Mouse (Mus musculus): ENCODE measurements around the gene Fbxw10. TPM values are rescaled to one million over a fixed set of nuclear protein-coding genes. Genes with fewer than 3 reads are reported as not detected.

Fbxw10 gene
- polyA plus RNA-seq, 1 experiment from 2014 or later, result 3.0 TPM

DNA sequence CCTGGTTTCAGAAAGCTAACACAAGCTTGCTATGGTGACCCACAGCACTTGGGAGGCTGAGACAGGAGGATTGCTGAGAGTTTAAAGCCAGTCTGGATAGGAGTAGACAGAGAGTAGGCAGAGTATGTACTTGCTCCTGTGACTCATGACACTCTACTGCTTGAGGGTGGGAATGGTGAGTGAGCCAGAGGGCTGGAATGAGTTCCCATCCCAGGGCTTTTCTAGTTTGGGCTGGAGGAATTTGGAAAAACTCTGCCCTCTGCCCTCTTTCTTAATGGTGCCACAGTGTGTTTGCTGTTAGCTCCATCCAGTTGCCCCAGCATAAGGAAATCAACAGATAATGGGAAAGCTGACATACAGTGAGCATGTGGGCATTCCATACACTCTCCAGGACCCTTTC lies 15.0 kb upstream of the Fbxw10 start:
- DNase-seq (ENCODE audit: low spot score), result no peak

DNA sequence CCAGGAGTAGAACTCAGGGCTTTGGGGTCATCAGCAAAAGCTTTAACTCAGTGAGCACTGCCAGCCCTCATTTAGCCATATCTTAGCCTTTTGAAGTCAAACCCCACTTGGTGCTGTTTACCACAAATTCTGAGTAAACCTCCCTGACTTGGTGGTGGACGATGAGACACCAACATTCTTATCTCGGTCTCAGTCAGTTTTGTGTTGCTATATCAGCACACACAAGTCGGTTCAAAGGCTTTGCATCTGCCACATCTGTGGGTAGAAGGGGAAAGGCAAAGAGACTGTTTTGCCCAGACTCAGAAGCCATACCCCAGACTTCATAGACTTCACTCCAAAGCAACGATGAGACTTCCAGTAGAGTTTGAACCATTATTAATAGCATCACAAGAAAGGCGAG lies 2.3 kb upstream of the Fbxw10 start:
- DNase-seq (ENCODE audit: low spot score), result peak; percentile 20

DNA sequence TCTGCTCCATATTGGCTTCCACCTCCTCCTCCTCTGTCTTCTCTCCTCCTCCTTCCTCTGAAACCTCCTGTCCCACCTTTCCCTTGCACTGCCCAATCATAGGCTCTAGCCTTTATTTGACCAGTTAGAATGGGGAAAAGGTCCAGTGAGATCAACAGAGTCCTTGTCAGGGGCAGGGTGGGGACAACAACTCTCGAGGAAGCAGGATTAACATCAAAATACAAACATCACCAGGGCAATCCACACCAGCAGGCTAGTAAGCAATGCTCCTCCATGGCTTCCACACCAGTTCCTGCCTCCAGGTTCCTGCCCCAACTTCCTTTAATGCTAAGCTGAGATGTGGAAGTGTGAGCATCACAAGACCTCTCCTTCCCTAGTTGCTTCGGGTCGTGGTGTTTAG lies 1.1 kb upstream of the Fbxw10 start:
- no peak for DNase-seq (ENCODE audit: low spot score)

DNA sequence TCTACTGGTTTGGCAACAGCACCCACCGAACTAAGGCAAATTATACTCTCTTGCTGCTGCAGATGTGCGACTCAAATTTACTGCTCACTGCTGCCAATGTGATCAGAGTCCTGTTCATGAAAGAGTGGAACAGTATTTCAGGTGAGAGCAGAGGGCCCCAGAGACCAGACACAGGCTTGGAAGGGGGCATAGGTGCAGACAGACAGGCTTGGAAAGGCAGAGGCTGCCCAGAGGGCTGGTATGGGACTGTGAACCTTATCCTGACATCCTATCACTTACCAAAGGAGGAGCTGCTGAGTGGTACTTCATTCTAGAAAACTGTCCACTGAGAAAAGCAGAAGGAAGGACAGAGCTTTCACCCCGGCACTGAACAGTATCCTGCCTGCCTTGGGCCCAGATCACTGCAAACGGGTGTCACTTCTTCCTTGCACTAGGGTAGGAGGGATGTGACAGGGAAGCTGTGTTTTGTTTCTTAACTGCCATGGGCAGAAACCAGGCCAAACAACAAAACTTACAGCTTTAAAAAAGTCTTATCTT lies 854 bp downstream of the Fbxw10 start:
- DNase-seq (ENCODE audit: low spot score), result peak; percentile 18

DNA sequence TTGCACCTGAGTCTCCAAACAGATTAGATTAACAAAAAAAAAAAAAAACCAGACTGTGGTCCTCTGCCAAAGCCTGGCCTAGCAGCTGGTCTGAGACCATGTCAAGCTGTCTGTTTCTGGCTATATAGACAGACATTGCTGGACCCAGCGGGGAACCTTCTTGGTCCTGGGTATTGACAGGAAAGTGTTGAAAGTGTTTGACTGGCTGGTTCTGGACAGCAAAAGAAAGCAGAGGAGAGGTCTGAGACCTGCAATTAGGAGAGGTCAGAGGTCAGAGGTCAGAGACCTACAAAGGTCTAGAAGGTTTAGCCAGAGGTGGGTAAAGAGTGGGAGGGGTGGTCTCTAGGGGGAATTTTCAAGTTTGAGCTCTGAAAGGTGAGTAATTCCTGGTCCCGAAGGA lies 1.4 kb downstream of the Fbxw10 start:
- no peak for DNase-seq (ENCODE audit: low spot score)

DNA sequence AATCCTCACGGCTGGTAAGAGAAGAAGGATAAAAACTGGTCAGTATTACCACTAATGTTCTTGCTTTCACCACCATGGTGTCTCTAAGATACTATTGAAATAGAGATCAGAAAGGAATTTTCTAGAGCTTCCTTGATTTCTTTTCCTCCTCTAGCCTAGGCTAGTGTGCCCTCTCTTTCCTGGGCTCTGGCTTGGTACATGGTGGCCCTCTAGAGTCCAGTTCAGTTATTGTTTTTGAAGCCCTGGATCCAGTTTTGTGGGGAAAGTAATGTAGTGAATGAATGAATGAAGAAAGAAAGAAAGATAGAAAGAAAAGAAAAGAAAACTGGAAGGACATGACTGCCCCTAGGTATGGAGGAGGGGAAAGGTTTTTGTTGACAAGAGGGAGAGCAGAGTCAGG lies 4.3 kb downstream of the Fbxw10 start:
- peak; percentile 5 for DNase-seq (ENCODE audit: low spot score)

DNA sequence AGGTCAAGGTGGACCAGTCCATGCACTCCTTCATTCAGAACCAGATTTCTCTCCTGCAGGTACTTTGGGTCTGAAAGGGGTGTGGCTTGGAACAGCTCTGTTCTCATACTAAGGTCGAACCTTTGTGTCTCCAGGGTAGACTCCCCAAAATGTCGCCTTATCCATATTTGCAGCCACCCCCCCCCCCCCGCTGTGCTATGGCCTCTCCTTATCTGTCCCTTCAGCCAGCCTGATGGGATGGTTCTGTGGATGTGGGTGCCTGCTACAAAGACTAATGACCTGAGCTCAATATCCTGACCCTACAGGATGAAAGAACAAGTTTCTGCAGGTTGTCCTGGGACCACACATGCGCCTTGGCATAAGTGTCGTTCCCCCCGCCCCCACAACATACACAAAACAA lies 6.5 kb downstream of the Fbxw10 start:
- no peak for DNase-seq (ENCODE audit: low spot score)

DNA sequence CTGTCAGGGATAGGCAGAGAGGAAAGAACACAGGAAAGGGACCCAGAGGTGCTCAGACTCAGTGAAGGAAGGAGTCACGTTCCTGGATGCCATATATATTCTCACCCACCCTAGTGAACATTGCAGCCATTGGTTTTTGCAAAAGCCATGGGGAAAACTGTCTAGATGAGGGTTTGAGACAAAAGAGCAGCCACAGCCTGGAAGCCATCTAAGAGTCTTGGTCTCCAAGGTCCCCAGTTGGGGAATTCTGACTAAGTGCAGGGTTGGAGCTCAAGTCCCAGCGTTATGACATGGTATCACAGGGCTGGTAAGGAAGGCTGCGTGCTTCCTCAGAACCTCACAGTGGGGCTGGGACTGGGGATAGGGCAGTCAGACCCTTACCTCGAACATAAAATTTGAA lies 18.7 kb downstream of the Fbxw10 start:
- no peak for DNase-seq (ENCODE audit: low spot score)

DNA sequence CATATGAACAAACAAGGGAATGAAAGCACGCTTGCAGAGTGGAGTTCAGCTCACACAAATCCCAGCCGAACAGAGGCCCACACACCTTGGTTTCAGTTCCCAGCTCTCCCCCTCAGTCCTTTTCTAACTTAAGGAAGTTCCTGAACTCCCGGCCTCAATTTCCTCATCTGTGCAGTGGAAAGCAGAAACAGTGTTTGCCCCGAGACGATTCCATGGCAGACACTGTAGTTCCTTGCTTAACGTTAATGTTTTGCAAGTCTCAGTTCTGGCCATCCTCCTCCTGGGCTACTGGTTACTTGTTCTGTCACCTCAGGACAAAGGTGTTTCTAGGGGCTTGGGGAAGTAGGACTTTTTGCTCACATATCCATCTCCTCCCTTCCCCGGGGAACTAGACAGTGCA lies 19.8 kb downstream of the Fbxw10 start:
- DNase-seq (ENCODE audit: low spot score), result no peak

DNA sequence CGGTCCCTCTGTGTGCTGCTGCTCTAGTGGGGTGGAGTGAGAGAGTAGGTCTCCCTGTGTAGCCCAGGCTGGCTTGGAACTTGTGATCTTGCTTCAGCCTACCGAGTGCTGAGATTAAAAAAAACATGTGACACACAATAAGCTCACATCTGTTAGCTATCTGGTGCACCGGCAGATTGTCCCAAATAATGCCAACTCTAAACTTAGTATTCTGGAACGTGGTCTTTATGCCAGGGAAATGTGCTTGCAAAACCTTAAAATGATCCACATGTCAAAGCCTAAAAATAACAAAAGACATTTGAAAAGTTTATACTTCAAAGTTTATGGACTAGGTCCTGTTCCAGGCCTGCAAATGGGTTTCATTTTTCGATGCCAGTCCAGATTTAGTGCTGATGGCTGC lies 22.3 kb downstream of the Fbxw10 start:
- no peak for DNase-seq (ENCODE audit: low spot score)

DNA sequence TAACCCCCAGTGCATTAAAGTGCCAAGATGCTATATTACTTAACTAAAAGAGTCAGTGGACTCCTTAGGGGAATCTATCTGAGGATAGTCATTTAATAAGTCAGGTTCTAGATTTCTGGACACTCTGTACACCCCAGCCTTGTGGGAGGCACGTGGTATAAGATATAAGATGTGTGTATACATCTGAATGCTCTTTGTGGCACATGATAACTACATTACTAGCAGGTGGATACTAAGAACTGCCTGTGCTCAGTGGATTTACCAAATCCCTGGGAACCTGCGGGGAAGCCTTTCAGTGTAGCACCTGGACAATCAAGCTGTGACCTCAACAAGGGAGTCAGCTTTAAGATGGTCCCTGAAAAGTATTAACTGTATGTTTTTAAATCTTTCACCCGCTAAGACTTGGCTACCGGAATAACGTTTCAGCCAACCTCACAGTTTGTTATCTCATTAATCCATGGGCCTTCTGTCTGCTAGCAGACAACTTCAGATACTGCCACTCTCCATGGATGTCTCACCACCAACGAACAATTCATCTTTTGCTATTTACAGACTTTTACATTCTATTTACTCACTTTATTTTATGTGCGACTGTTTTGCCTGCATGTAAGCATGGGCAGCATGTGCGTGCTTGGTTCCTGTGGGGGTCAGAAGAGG lies 23.0 kb downstream of the Fbxw10 start:
- DNase-seq (ENCODE audit: low spot score), result no peak

DNA sequence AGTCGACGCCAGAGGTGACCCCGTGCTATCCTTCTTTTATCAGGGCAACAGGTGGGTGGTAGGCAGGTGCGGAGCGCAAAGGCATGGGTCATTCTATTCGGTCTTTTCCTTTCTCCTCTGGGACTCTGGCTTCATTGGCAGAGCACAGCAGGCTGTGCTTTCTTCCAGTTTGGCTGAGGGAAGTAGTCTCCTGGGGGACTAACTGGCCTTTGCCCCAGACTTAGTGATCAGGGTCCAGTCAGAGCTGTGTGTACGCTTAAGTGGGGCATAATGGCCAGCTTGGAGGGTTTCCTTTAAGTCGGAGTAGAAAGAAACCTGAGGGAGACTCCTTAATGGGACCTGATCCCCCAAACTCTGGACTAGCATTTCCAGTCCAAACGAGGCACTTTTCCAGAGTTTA lies 26.6 kb downstream of the Fbxw10 start:
- no peak for DNase-seq (ENCODE audit: low spot score)

DNA sequence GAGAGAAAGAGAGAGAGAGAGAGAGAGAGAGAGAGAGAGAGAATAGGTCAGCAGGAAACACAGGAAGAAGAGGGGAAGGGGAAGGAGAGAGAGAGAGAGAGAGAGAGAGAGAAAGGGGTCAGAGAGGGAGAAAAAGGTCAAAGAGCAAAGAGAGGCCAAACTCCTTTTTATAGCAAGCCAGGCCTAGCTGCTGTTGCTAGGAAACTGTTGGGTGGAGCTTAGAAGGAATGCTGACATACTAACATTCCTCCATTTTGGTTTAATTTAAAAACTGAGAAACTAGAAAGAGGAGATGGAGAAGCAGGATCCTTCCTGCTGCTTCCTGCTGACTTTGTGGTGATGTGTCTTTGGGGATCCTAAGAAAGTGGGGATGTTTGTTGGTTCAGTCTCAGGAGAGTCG lies 28.8 kb downstream of the Fbxw10 start:
- no peak for DNase-seq (ENCODE audit: low spot score)

DNA sequence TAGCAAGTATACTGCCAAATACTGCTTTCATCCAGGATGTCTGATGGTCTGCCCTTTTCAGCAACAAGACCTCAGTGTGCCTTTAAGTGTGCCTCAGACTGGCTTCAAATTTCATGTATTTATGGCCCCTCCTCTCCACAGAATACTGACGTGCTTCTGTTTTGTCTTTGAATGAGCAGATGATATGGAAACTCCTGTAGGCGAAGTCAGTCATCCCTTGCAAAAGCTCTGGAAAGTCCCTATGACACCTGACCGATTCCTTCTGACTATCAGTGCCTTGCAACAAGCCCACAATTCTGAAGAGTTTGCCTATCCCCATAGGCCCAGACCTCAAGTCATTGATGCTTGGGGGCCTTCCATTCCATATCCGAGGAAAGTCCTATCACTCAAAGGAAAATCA lies 29.6 kb downstream of the Fbxw10 start:
- no peak for DNase-seq (ENCODE audit: low spot score)

DNA sequence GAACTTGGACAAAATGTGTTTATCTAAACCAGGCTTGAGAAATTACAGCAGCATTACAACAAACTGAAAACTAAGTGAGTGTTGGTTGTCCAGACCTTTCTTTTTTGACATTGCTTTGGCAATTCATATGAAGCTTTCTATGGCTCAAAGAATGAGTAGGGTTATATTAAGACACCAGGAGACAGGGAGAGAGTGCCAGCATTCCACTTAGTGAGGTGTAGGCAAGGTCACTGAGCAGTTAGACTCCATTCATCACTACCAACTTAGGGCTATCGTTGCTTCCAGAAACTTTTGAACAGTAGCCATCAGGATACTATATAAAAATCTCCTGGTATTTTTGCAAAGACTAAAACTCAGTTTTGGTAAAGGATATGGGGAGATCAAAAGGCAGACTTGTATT lies 30.5 kb downstream of the Fbxw10 start:
- DNase-seq (ENCODE audit: low spot score), result no peak

DNA sequence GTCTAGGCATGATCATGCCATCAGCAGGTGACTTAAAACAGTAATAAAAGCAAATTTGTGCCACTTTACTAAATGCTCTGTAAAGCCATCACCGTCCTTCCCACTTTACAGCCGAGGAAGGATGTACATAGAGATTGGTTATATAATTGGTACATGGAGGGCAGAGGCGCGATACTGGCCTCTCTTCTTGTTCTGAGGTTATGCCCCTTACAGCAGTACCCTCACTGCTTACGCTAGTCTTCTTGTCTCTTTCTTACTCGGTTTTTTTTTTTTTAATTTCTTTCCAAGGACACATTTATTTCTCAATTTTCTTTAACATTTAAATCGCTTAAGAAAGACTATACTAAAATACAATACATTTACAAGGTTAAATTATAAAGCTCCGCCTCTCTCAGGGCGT lies 31.9 kb downstream of the Fbxw10 start:
- DNase-seq (ENCODE audit: low spot score), result no peak

DNA sequence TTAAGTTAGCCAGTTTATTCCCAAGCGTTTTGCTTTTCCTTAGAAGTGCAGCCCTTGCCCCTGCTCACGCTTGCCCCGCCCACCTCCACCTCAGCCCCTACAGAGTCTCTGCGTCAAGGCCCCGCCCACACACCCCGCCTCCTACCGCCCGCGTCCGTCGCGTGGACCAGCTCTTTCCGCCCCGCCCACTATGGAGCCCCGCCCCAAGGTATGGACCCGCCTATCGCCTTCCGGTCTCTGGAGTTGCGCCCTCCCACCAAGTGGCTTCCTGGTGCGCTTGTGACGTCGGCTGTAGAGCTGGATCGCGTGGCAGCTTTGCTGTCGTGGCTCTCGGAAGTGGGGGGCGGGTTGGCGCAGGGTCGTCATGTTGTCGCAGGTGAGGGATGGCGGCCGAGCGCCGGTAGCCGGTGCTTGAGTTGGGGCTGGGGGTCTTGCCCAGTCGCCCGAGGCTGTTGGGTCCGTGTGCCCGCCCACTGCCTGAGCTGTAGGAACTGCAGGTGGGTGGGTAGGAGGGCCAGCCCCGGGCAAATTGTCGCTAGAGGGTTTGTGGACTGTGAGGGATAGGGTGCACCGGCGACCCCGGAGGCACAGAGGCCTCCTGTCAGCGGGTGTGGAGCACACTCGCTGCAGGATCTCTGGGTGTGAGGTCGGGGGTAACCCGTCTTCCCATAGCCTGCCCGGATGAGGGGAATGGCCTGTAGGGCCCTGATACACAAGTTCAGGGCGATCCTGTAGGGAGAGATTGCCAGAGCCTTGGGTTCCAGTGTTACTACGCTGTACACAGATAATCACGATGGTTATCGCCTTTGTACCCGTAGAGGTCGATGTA lies 32.6 kb downstream of the Fbxw10 start, which contains the start of gene Tvp23b:
TSS of gene Tvp23b (plus strand) at position 236 of the 829 bp plus-strand sequence.
- DNase-seq (ENCODE audit: low spot score), result peak; percentile 99

DNA sequence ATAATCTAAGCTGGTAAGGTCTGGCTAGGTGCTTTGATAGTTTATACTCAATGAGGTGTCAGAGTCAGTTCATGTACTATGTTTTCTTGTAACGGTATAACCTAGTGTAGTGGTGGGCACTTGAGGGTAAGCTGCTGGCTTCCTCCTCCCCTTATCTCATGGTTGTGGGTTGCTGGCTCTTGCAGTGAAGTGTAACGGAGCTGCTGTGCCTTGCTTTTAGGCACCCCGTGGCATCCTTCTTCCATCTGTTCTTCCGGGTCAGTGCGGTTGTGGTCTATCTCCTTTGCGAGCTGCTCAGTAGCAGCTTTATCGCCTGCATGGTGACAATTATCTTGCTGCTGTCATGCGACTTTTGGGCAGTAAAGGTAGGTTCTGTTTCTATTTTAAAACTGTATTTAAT lies 36.5 kb downstream of the Fbxw10 start:
- no peak for DNase-seq (ENCODE audit: low spot score)

DNA sequence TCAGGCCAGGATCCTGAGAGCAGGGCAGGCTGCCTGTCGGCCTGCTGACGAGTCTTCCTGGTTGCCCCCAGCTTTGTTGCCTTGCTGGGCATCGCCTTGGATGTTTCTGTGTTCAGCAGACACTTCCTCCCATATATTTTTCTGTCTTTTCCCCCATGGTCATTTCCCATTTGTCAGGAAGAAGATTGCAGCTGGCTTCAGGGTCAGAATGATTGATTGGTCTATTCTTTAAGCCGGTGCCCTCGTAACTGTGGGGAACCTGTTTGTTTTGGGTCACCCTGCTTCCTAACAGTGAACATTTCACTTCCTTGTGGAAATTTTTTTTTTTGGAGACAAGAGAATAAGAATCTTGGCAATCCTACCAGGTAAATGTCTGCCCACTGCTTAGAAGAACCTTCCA lies 38.5 kb downstream of the Fbxw10 start:
- no peak for DNase-seq (ENCODE audit: low spot score)

DNA sequence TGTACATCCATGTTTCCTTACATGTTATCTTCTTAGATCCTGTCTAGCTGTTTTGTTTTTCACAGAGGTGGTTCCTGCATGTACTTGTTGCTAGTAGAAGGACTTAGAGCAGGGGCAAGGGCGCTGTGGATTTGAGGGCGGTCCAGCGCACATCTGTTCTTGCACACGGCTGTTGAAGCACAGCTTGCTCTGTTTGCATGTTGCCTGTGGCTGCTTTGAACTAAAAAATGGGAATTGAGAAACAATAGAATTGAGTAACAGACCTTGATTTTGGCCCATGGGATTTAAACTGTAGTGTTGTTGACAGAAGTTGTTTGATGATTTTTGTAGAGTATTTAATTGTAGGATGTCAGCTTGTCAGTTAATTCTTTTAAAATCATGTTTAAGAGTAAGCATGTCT lies 43.9 kb downstream of the Fbxw10 start:
- no peak for DNase-seq (ENCODE audit: low spot score)

DNA sequence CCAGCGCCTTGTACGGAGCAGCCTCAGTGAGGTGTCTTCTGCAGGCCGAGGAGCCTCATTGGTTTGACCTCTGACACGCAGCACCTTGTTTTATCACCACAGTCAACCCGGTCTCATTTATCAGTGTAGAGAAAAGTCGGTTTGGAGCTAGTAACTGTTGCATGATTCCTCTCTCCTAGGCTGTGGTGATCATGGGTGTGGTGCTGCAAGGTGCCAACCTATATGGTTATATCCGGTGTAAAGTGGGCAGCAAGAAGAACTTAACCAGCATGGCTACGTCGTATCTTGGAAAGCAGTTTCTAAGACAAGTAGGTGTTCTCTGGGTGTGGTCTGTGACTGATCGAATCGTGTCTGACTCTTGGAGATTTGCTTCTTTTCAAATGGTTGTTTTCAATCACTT lies 44.9 kb downstream of the Fbxw10 start:
- DNase-seq (ENCODE audit: low spot score), result no peak

DNA sequence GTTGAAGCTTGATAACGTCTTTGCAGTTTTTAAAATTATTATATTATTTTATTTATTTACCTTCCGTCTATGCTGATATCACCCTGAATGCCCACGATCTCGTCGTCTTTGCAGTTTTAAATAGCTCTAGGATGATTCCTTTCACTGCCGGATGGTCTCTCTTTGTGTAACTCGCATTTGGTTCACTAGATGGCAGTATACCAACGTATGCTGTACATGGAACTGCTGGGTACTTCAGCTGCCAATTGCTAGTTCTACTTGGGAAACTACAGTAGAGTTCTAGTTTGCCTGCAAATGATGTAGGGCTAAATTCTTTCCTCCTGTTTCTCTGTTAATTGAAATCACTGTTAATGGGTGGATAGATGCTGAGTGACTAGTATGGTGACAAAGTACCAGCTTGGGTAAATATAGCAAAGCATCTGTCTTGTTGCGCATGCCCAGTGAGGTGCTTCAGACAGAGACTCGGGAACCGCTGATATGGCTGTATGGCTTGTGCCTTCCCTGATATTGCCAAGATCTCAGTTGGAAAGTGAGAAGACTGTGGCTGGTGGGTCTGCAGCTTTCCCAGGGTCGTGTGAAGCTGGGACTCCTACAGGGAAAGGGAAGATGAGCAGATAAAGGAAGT lies 54.9 kb downstream of the Fbxw10 start:
- DNase-seq (ENCODE audit: low spot score), result peak; percentile 69
